Comparison of ENCODE assay signal across 11 mouse cellular contexts in genomic region chr16:22434530-22434929, GRCm38 (mm10). TPM values are rescaled to one million over a fixed set of nuclear protein-coding genes. Genes with fewer than 3 reads are reported as not detected.
DNase-seq lines count a peak whose midpoint lies in the region; ATAC-seq and TF ChIP-seq lines count a peak whose summit lies in the region.
"Had no signal": no experiment of that assay in that cellular context is flagged by ENCODE, and none has a peak within 500 bp of the region (broad histone marks: within the 10 kb centered on the region; RNA-seq: fewer than 3 reads in every experiment).

No protein-coding gene starts in this region.

- WGBS in kidney, embryonic 14.5 days, result 29% methylated on average over 5 of the region's 5 CpGs
- 52% methylated on average over 5 of the region's 5 CpGs for WGBS in hindbrain, embryonic 12.5 days
- WGBS in midbrain, embryonic 14.5 days, result 36% methylated on average over 5 of the region's 5 CpGs

- H3K27me3 ChIP-seq in kidney, embryonic 14.5 days (ENCODE audit: control insufficient read depth, insufficient read depth, low read length), result no peaks in the 10 kb centered on the region
- H3K27me3 ChIP-seq in hindbrain, embryonic 12.5 days, result peaks cover 47% of the 10 kb centered on the region
- H3K27me3 ChIP-seq in midbrain, embryonic 14.5 days (ENCODE audit: control insufficient read depth, insufficient read depth, low read length), result peaks cover 45% of the 10 kb centered on the region
- H3K27me3 ChIP-seq: limb, embryonic 15.5 days had no signal

- H3K4me1 ChIP-seq in kidney, embryonic 14.5 days (ENCODE audit: control insufficient read depth, insufficient read depth, low read length), result peaks cover 36% of the 10 kb centered on the region
- peaks cover 21 to 24% of the 10 kb centered on the region in 2 experiments for H3K4me1 ChIP-seq in ES-E14 (ENCODE audit: control insufficient read depth in 2 of 2, insufficient read depth in 2 of 2, low read length in 2 of 2, poor library complexity in 1 of 2)
- peaks cover 33% of the 10 kb centered on the region for H3K4me1 ChIP-seq in hindbrain, embryonic 12.5 days
- H3K4me1 ChIP-seq in midbrain, embryonic 14.5 days (ENCODE audit: control insufficient read depth, insufficient read depth, low read length), result peaks cover 11% of the 10 kb centered on the region; the same call in 1 of the 2 replicates

- in situ Hi-C loops in ES-E14 (cut with MboI; ENCODE audit: low sequenced_read_pairs in 2 of 2, unreplicated experiment in 2 of 2), result no loop called here

- H3K9me3 ChIP-seq in kidney, embryonic 14.5 days (ENCODE audit: control insufficient read depth, low read length), result no peaks in the 10 kb centered on the region
- no peaks in the 10 kb centered on the region for H3K9me3 ChIP-seq in ES-E14 (ENCODE audit: control insufficient read depth, insufficient read depth, low read depth, low read length)
- H3K9me3 ChIP-seq in hindbrain, embryonic 12.5 days (replicated peaks), result no peaks in the 10 kb centered on the region
- no peaks in the 10 kb centered on the region for H3K9me3 ChIP-seq in midbrain, embryonic 14.5 days (ENCODE audit: control insufficient read depth, low read length)
- H3K9me3 ChIP-seq: limb, embryonic 15.5 days had no signal

- DNase-seq in kidney, adult 11 months, result no peak
- no peak for DNase-seq in ES-E14 (ENCODE audit: low read depth, low spot score)
- DNase-seq in midbrain, embryonic 14.5 days, result no peak
- DNase-seq in cerebellum, adult 11 months, result no peak
- DNase-seq in kidney, postnatal 4 days, result no peak
- no peak for DNase-seq in right cerebral cortex, postnatal 10 days (ENCODE audit: low spot score in 2 of 2)
- DNase-seq: kidney, postnatal 14 days; thymus, postnatal 14 days had no signal

- H3K4me3 ChIP-seq in kidney, embryonic 14.5 days (ENCODE audit: low read length), result no peak overlapping the region
- peak overlapping the region in 1 of 2 experiments; percentile 43; a peak in 1 of 4 replicates for H3K4me3 ChIP-seq in ES-E14 (ENCODE audit: insufficient read depth in 1 of 2, low read depth in 1 of 2, low read length in 2 of 2, poor library complexity in 1 of 2, severe bottlenecking in 1 of 2)
- no peak overlapping the region for H3K4me3 ChIP-seq in hindbrain, embryonic 12.5 days
- no peak overlapping the region for H3K4me3 ChIP-seq in midbrain, embryonic 14.5 days (replicated peaks; ENCODE audit: low read depth, low read length)
- H3K4me3 ChIP-seq: limb, embryonic 15.5 days had no signal

- H3K9ac ChIP-seq in kidney, embryonic 14.5 days (ENCODE audit: low read depth, low read length), result 0 out of 2 replicates have a peak overlapping the region, but pooled peaks have one; percentile 1
- no peak overlapping the region; the same call in 1 of the 2 replicates for H3K9ac ChIP-seq in ES-E14 (ENCODE audit: insufficient read depth, low read depth, low read length, poor library complexity, severe bottlenecking)
- no peak overlapping the region for H3K9ac ChIP-seq in hindbrain, embryonic 12.5 days
- no peak overlapping the region for H3K9ac ChIP-seq in midbrain, embryonic 14.5 days (replicated peaks; ENCODE audit: low read length)
- H3K9ac ChIP-seq: limb, embryonic 15.5 days had no signal

- ATAC-seq in kidney, embryonic 14.5 days (ENCODE audit: low FRiP score, low TSS enrichment), result no peak
- no peak for ATAC-seq in hindbrain, embryonic 12.5 days (ENCODE audit: low FRiP score)
- no peak for ATAC-seq in midbrain, embryonic 14.5 days (ENCODE audit: low FRiP score, low TSS enrichment)

- peak overlapping the region; percentile 24; the same call in 1 of the 2 replicates for H3K4me2 ChIP-seq in kidney, embryonic 14.5 days (replicated peaks; ENCODE audit: low read depth, low read length)
- peak overlapping the region; percentile 33 for H3K4me2 ChIP-seq in hindbrain, embryonic 12.5 days (replicated peaks)
- 0 out of 2 replicates have a peak overlapping the region, but pooled peaks have one; percentile 0 for H3K4me2 ChIP-seq in midbrain, embryonic 14.5 days (ENCODE audit: low read length)
- H3K4me2 ChIP-seq: limb, embryonic 15.5 days had no signal

- H3K27ac ChIP-seq in kidney, embryonic 14.5 days (ENCODE audit: low read depth, low read length), result peak overlapping the region; percentile 15; the same call in 1 of the 2 replicates
- peak overlapping the region; percentile 24; the same call in 1 of the 2 replicates for H3K27ac ChIP-seq in ES-E14 (ENCODE audit: insufficient read depth, low read depth, low read length, poor library complexity, severe bottlenecking)
- H3K27ac ChIP-seq in hindbrain, embryonic 12.5 days, result no peak overlapping the region
- no peak overlapping the region for H3K27ac ChIP-seq in midbrain, embryonic 14.5 days (replicated peaks; ENCODE audit: low read depth, low read length)
- H3K27ac ChIP-seq: limb, embryonic 15.5 days had no signal

- peaks cover 5% of the 10 kb centered on the region; the same call in 1 of the 2 replicates for H3K36me3 ChIP-seq in kidney, embryonic 14.5 days (ENCODE audit: control insufficient read depth, insufficient read depth, low read length)
- H3K36me3 ChIP-seq in ES-E14 (ENCODE audit: control insufficient read depth, insufficient read depth, low read length, poor library complexity, severe bottlenecking), result peaks cover 23% of the 10 kb centered on the region
- no peaks in the 10 kb centered on the region for H3K36me3 ChIP-seq in hindbrain, embryonic 12.5 days
- H3K36me3 ChIP-seq in midbrain, embryonic 14.5 days (ENCODE audit: control insufficient read depth, insufficient read depth, low read length), result no peaks in the 10 kb centered on the region
- H3K36me3 ChIP-seq: limb, embryonic 15.5 days had no signal

TF ChIP-seq in ES-E14, 5 proteins besides CTCF, POLR2A, EP300 and RAD21:
- TF ChIP-seq CHD2 (IDR thresholded peaks at IDR 0.05; ENCODE audit: low read depth, low read length) (no peak), ZNF384 (IDR thresholded peaks at IDR 0.05; ENCODE audit: low read depth, low read length) (no peak)
TF ChIP-seq in ES-E14: peak in this region for 0.

RNA-seq across cellular contexts. Expression of gene Etv5, which starts 5.0 kb away (rescaled TPM):
- polyA plus RNA-seq in kidney, embryonic 14.5 days (2014; fragmentation: Nextera tagmentation; extraction: Ambion mirVana), result 43.0 and 68.0 TPM in 2 replicates
- 136 and 147 TPM in 2 replicates for total RNA-seq in ES-E14 (2012; rRNA removed)
- polyA plus RNA-seq in hindbrain, embryonic 12.5 days (2016; fragmentation: Nextera tagmentation; extraction: Ambion mirVana), result 25.4 and 27.3 TPM in 2 replicates
- polyA plus RNA-seq in midbrain, embryonic 14.5 days (2014; fragmentation: Nextera tagmentation; extraction: Ambion mirVana), result 15.7 and 15.9 TPM in 2 replicates

Comparison
In these comparisons a context has a peak if more than half of its experiments do, and no peak if none do; other contexts are left out.
1. H3K27ac ChIP-seq: peak in kidney, embryonic 14.5 days (single experiment) and ES-E14 (single experiment); none in hindbrain, embryonic 12.5 days (single experiment) and midbrain, embryonic 14.5 days (single experiment).
2. Peak in every context shown above with its lines, with median percentiles within 50 percentile points of each other: H3K4me2 ChIP-seq.